Mouse (Mus musculus): ENCODE results near the gene Cox5b. TPM values are rescaled to one million over a fixed set of nuclear protein-coding genes. Genes with fewer than 3 reads are reported as not detected.

Gene Cox5b
- total RNA-seq, 2 experiments from 2014 or later = 370 to 820 TPM

DNA sequence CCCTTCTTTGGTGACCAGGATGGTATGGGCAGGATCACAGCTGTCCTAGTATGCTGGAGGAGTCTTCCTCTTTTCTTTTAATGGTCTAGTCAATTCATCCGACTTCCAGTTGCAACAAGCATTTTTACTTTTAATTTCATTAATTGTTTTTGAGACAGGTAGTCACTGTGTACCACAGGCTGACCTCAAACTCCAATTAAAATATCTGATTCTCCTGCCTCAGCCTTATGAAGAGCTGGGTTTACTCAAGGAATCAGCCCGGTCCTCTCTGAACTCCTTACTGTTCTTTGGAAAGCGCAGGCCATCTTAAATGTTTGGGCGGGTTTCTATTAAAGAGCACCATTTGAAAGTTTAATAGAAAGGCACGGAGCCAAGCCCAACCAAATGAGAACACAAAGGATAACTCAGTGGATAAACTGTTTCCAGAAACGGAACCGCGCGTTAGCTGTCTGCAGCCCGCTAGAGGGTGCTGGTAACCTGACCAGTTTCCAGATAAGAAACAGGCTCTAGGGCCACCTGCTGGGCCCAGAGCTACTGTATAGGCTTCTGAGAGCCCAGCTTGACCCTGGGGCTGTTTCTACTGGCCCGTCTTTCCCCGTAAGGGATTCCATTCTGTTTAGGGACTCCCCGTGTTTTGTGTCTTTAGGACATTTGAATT lies 7.3 kb upstream of the Cox5b start:
- peak; percentile 99 for ATAC-seq (ENCODE audit: poor library complexity, severe bottlenecking)

GRCm38 (mm10) chr1:36690671-36691235 lies 496 bp upstream of the Cox5b start:
- ATAC-seq (ENCODE audit: poor library complexity, severe bottlenecking) = no peak

- ATAC-seq (ENCODE audit: poor library complexity, severe bottlenecking) = no peak
These were observed 3.6 kb downstream of the Cox5b start for GRCm38 (mm10) chr1:36694871-36695270.

DNA sequence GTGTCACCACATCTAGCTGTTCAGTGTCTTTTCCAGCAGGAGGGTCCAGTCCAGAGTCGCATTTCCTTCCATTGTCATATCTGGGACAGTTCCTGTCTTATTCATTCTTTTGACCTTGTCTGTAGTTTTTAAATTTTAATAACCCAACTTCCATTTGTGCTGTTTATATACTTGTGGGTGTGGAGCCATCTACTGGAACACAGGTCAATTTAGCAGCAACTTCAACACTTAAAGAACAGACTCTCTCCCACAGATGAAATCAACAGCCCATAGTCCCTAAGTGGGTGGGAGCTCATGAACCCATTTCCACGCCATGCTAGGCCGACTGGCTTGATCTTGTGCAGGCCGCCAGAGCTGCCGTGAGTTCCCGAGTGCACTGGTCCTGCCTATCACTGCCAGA lies 5.2 kb downstream of the Cox5b start:
- no peak for ATAC-seq (ENCODE audit: poor library complexity, severe bottlenecking)

GRCm38 (mm10) chr1:36697030-36697429 lies 5.8 kb downstream of the Cox5b start:
- ATAC-seq (ENCODE audit: poor library complexity, severe bottlenecking) = no peak

- no peak for ATAC-seq (ENCODE audit: poor library complexity, severe bottlenecking)
These were observed 15.9 kb downstream of the Cox5b start for GRCm38 (mm10) chr1:36707166-36707565.

DNA sequence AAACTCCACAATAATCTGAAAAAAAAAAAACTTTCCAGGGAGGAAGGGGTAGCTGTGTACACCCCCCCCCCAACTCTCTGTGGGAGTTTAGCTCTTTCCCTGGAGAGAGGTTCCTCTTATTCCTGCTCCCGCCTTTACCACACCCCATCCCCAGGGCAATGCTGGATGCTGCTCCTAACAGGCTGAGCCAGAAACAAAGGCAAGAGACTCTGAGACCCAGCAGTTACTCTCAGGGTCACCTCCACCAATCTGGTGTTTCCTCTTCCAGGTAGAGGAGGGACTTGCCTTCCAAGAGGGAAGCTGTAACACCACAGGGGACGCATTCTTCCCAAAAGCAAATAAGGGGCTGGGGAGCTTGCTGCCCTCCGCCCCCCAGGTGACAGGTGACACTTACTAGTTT lies 16.5 kb downstream of the Cox5b start:
- no peak for ATAC-seq (ENCODE audit: poor library complexity, severe bottlenecking)

GRCm38 (mm10) chr1:36708626-36709025 lies 17.4 kb downstream of the Cox5b start:
- no peak for ATAC-seq (ENCODE audit: poor library complexity, severe bottlenecking)

DNA sequence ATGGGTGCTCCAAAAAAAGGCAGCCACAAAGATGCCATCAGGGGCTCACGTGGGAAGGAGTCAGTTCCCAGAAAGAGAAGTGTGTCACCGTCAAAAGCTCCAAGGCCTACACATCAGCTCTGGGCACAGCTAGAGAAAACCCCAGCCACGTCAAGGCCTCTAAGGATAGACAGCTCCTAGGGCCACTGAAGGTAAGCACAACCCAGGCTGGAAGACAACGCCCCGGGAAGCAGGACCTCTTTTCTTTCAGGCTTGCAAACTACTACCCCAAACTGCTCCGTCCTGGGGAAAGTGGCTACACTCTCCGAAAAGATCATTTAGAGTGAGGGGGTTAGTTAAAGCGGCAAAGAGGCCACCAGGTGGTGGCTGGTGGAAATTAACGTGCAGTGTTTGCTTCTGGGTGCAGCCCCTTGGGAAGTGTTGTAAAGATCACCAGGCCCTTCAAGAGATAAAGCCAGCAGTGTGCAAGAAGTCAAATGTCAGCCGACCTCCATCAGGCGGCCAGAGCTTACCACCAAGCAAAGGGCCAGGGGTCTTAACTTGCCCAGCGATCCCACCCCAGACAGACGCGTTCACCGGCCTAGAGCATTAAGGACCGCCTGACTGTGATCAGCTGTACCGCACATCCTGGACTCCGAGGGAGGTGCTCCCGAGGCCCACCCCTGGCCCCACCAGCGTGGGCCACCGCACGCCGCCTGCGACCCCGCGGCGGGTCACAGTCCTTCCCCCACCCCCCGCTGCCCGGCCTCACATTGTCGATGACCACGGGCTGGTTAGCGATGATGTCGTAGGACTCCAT lies 18.0 kb downstream of the Cox5b start:
- peak; percentile 33 for ATAC-seq (ENCODE audit: poor library complexity, severe bottlenecking)

DNA sequence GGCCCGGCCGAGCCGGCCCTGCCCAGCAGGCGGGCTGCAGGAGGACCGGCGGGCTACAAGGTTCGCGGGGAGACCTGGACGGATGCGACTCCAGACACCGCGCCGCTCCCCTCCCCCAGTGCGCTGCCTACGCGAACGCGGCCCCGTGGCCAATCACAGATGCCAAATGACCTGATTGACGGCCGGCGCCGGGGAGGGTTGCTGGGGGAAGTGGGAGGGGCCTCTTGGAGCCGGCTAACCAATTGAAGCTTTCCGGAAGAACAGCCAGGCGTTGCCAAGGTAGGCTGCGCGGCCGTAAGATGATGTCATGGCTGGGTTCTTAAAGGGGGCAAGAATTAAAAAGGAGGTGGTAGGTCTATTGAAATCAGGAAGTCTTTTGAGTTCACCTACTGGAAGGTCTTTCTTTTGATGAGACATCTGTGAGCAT lies 18.6 kb downstream of the Cox5b start, which contains the start of gene 4933424G06Rik:
Gene 4933424G06Rik, plus strand, starts transcription at position 296 of the 427 bp plus-strand sequence.
- ATAC-seq (ENCODE audit: poor library complexity, severe bottlenecking) = peak; percentile 99

- ATAC-seq (ENCODE audit: poor library complexity, severe bottlenecking) = no peak
These were observed 19.9 kb downstream of the Cox5b start for GRCm38 (mm10) chr1:36711104-36711503.

DNA sequence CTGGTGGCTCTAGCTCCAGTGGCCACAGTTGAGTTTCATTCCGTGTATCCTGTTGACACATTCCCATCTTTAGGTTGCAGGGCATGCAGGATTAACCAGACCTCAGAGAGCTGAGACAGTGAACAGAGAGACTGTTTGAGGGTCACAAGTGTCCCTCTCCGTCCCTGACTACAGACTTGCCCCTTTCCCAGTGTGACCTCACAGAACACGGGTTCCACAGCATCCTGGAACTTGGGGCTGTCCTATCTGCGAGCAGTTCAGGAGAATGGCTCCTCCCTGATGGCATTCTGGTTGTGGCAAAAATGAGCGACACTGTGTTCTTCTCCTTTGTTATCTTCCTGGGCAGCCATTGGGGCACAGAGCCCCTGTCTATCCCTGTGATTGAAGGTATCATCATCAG lies 23.1 kb downstream of the Cox5b start, which contains the start of gene Actr1b:
Gene Actr1b, minus strand, starts transcription at position 112 of the 400 bp plus-strand sequence.
- no peak for ATAC-seq (ENCODE audit: poor library complexity, severe bottlenecking)

GRCm38 (mm10) chr1:36718786-36719185 lies 27.5 kb downstream of the Cox5b start:
- peak; percentile 74 for ATAC-seq (ENCODE audit: poor library complexity, severe bottlenecking)

GRCm38 (mm10) chr1:36723146-36724056 lies 32.2 kb downstream of the Cox5b start:
- 0 out of 2 replicates have a peak, but pooled peaks have one; percentile 18 for ATAC-seq (ENCODE audit: poor library complexity, severe bottlenecking)

GRCm38 (mm10) chr1:36724057-36724431 lies 32.8 kb downstream of the Cox5b start:
- ATAC-seq (ENCODE audit: poor library complexity, severe bottlenecking) = no peak

DNA sequence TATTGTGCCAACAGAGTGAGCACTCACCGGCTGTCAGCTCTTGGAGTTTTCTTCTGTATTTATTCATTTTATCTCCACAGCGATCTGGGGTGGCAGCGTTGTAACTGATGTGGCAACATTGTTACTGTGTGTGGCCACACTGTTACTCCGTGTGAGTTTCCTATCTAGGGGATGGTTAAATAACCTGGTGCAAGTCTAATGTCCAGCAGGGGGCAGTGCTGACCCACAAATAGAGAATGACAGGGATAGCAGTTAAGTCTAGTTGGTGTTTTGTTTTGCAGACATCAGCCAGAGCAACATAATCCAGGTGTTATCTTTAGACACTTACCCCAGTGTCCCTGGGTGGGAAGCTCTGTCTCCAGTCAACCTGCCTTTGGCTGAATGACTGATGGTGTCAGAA lies 46.1 kb downstream of the Cox5b start:
- peak; percentile 91 for ATAC-seq (ENCODE audit: poor library complexity, severe bottlenecking)

DNA sequence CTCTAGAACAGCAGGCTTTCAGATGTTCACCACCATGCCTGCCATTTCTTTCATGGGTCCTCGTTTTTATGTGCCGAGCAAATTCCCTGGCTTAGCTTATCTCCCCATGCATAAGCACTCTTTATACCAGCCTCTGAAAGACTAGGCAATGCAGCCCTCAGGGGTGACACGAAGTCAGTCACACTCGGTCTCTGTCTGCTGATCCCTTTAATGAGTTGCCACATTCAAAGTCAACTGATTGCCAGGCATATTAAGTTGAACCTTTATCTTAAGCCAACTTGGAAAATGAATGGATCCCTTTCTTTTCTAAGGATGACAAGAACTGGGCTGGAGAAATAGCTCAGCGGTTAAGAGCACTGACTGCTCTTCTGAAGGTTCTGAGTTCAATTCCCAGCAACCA lies 48.0 kb downstream of the Cox5b start:
- ATAC-seq (ENCODE audit: poor library complexity, severe bottlenecking) = no peak

DNA sequence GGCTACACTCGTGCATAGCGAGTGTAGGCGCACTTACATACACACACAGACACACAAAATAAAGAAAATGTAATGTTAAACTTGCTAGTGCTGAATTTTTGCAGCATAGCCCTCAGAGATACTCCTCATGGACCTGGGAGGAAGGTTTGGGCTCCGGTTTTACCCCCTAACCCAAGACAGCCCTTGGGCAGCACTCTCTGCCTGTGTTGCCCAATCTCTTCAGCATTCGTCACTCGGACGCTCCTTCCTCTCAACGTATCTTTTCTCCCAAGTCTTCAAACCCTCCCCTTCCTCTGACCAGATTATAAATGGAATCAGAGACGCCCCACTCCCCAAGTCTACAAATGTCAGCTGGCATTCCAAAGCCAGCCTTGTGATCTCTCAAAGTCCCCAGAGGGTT lies 51.8 kb downstream of the Cox5b start:
- no peak for ATAC-seq (ENCODE audit: poor library complexity, severe bottlenecking)
